Mouse (Mus musculus): ENCODE results near the gene Dnaic2.

- no peak for TF ChIP-seq CTCF (IDR thresholded peaks at IDR 0.05; ENCODE audit: low read depth)
- no peak for TF ChIP-seq EP300 (IDR thresholded peaks at IDR 0.05; ENCODE audit: low read depth)
Observed at GRCm38 (mm10) chr11:114715531-114715930, 11.7 kb upstream of the Dnaic2 start.

All from liver, embryonic 14.5 days (tissue).